Comparison of ENCODE assay signal across 24 mouse cellular contexts in the genomic region with DNA sequence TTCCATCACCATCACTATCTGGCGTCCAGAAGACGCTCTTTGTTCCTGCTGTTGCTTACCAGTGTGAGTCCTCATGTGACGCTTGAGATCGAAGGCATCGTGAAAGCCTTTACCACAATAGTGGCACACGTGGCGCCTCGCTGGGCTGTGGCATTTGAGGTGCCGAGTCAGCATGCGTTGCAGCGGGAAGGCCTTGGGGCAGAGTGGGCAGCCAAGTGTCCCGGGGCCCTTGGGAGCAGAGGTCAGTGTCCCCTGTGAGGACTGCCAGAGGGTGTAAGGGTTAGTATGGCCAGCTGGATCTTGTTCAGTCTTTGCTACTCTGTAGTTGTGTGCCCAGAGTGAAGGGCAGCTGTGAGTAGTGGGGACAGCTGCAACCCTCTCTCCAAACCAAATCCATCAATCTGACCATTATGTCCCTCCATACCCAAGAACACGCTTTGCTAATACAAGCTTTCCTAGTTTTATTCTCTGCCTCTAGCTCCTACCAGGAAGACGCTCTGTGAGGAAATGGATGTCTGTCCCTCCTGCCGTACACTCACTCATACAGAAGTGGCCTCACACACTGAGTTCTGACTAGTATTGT. TPM values are rescaled to one million over a fixed set of nuclear protein-coding genes. Genes with fewer than 3 reads are reported as not detected.
DNase-seq lines count a peak whose midpoint lies in the region; ATAC-seq and TF ChIP-seq lines count a peak whose summit lies in the region.
"Had no signal": no experiment of that assay in that cellular context is flagged by ENCODE, and none has a peak within 500 bp of the region (broad histone marks: within the 10 kb centered on the region; RNA-seq: fewer than 3 reads in every experiment).

No protein-coding gene starts in this region.

- 96% methylated on average over 15 of the region's 15 CpGs for WGBS in midbrain, embryonic 16.5 days
- WGBS in midbrain, embryonic 15.5 days, result 95% methylated on average over 15 of the region's 15 CpGs

- TF ChIP-seq CTCF in gastrocnemius, adult 2 months (IDR thresholded peaks at IDR 0.05), result no peak

- peak; percentile 68 for DNase-seq in gastrocnemius, adult 2 months
- no peak for DNase-seq in gastrocnemius, adult 8-10 months (ENCODE audit: low spot score in 2 of 2)
- peak; percentile 26 to 61 for DNase-seq in kidney, postnatal 4 days
- no peak for DNase-seq in embryo, embryonic 9.5 days (ENCODE audit: extremely low spot score)
- no peak for DNase-seq in embryo, embryonic 10.5 days (ENCODE audit: low spot score)
- DNase-seq: cerebellum, adult 8-10 months; heart, postnatal 4 days; lung, embryonic 14.5 days; right cerebral cortex, postnatal 25 days had no signal

- intact Hi-C loops in gastrocnemius, adult 2 months (cut with DNase I), result no loop called here

- peak overlapping the region; percentile 28 for H3K27ac ChIP-seq in gastrocnemius, adult 2 months
- H3K27ac ChIP-seq in midbrain, embryonic 16.5 days (ENCODE audit: low read length), result no peak overlapping the region
- H3K27ac ChIP-seq in midbrain, embryonic 15.5 days, result no peak overlapping the region
- H3K27ac ChIP-seq: embryonic facial prominence, embryonic 15.5 days; forebrain, embryonic 10.5 days; heart, embryonic 13.5 days; hindbrain, postnatal 0 days; limb, embryonic 15.5 days; midbrain, embryonic 10.5 days; neural tube, embryonic 13.5 days had no signal

- no peaks in the 10 kb centered on the region for H3K27me3 ChIP-seq in midbrain, embryonic 16.5 days (ENCODE audit: control insufficient read depth, insufficient read depth, low read depth, low read length)
- no peaks in the 10 kb centered on the region for H3K27me3 ChIP-seq in midbrain, embryonic 15.5 days (replicated peaks)
- H3K27me3 ChIP-seq: embryonic facial prominence, embryonic 15.5 days; heart, embryonic 13.5 days; limb, embryonic 15.5 days; neural tube, embryonic 13.5 days had no signal

- ATAC-seq in midbrain, embryonic 16.5 days, result no peak
- no peak for ATAC-seq in midbrain, embryonic 15.5 days (replicated peaks)
- ATAC-seq: hindbrain, postnatal 0 days had no signal

- H3K36me3 ChIP-seq in midbrain, embryonic 16.5 days (ENCODE audit: control insufficient read depth, insufficient read depth, low read length), result peaks cover 9% of the 10 kb centered on the region; the same call in 1 of the 2 replicates
- peaks cover 6% of the 10 kb centered on the region; the same call in 1 of the 2 replicates for H3K36me3 ChIP-seq in midbrain, embryonic 15.5 days (replicated peaks)

- H3K4me3 ChIP-seq in gastrocnemius, adult 2 months, result no peak overlapping the region
- H3K4me3 ChIP-seq in midbrain, embryonic 16.5 days (ENCODE audit: low read depth, low read length), result no peak overlapping the region
- H3K4me3 ChIP-seq in midbrain, embryonic 15.5 days, result no peak overlapping the region
- H3K4me3 ChIP-seq: heart, embryonic 13.5 days had no signal

- peaks cover 16% of the 10 kb centered on the region for H3K4me1 ChIP-seq in midbrain, embryonic 16.5 days (ENCODE audit: control insufficient read depth, insufficient read depth, low read length)
- peaks cover 23% of the 10 kb centered on the region for H3K4me1 ChIP-seq in midbrain, embryonic 15.5 days

- 0 out of 2 replicates have a peak overlapping the region, but pooled peaks have one; percentile 14 for H3K9ac ChIP-seq in midbrain, embryonic 16.5 days (ENCODE audit: low read depth, low read length)
- no peak overlapping the region for H3K9ac ChIP-seq in midbrain, embryonic 15.5 days
- H3K9ac ChIP-seq: embryonic facial prominence, embryonic 15.5 days; heart, embryonic 13.5 days; limb, embryonic 15.5 days; lung, embryonic 14.5 days had no signal

- H3K4me2 ChIP-seq in midbrain, embryonic 16.5 days (ENCODE audit: low read length), result no peak overlapping the region
- no peak overlapping the region for H3K4me2 ChIP-seq in midbrain, embryonic 15.5 days
- H3K4me2 ChIP-seq: embryonic facial prominence, embryonic 15.5 days; heart, embryonic 13.5 days; limb, embryonic 15.5 days; lung, embryonic 14.5 days; neural tube, embryonic 13.5 days had no signal

- H3K9me3 ChIP-seq in midbrain, embryonic 16.5 days (replicated peaks; ENCODE audit: control insufficient read depth, low read length, poor library complexity, severe bottlenecking), result no peaks in the 10 kb centered on the region
- no peaks in the 10 kb centered on the region for H3K9me3 ChIP-seq in midbrain, embryonic 15.5 days
- H3K9me3 ChIP-seq: embryonic facial prominence, embryonic 15.5 days; forebrain, embryonic 10.5 days; G1E; heart, embryonic 13.5 days; limb, embryonic 15.5 days; midbrain, embryonic 10.5 days; neural tube, embryonic 13.5 days had no signal

RNA-seq across cellular contexts. Expression of a gene that starts 1.2 kb away (rescaled TPM):
- not detected for total RNA-seq in gastrocnemius, adult 2 months (2021)
- not detected for total RNA-seq in gastrocnemius, adult 8-10 months (2022)
- not detected in 2 replicates for polyA plus RNA-seq in midbrain, embryonic 16.5 days (2015; fragmentation: Nextera tagmentation; extraction: Ambion mirVana)
- polyA plus RNA-seq in midbrain, embryonic 15.5 days (2015; fragmentation: Nextera tagmentation; extraction: Ambion mirVana), result not detected in 2 replicates
- total RNA-seq: G1E; heart, postnatal 4 days; hindbrain, postnatal 0 days; layer of hippocampus, postnatal 14 days; left cerebral cortex, postnatal 25 days had no signal
- polyA plus RNA-seq: cortical plate, adult 2 months; forebrain, embryonic 10.5 days; G1E; gonadal fat pad, adult 2 months; heart, embryonic 13.5 days; hindbrain, postnatal 0 days; large intestine, adult 2 months; midbrain, embryonic 10.5 days; neural tube, embryonic 13.5 days had no signal

RNA-seq across cellular contexts. Expression of a gene that starts 2.3 kb away (rescaled TPM):
- total RNA-seq in gastrocnemius, adult 2 months (2021), result 10 to 100 TPM; 29.8 to 31.5 TPM
- 10 to 100 TPM; 26.8 to 38.6 (median 31.1) TPM for total RNA-seq in gastrocnemius, adult 8-10 months (2022)
- polyA plus RNA-seq in midbrain, embryonic 16.5 days (2015; fragmentation: Nextera tagmentation; extraction: Ambion mirVana), result 436 and 442 TPM in 2 replicates
- 429 and 432 TPM in 2 replicates for polyA plus RNA-seq in midbrain, embryonic 15.5 days (2015; fragmentation: Nextera tagmentation; extraction: Ambion mirVana)

RNA-seq across cellular contexts. Expression of a gene that starts 2.6 kb away (rescaled TPM):
- total RNA-seq in gastrocnemius, adult 2 months (2021), result 10 to 100 TPM; 62.1 to 68.0 TPM
- total RNA-seq in gastrocnemius, adult 8-10 months (2022), result 10 to 100 TPM; 55.8 to 67.4 (median 62.3) TPM
- polyA plus RNA-seq in midbrain, embryonic 16.5 days (2015; fragmentation: Nextera tagmentation; extraction: Ambion mirVana), result 158 and 166 TPM in 2 replicates
- polyA plus RNA-seq in midbrain, embryonic 15.5 days (2015; fragmentation: Nextera tagmentation; extraction: Ambion mirVana), result 175 and 188 TPM in 2 replicates

RNA-seq across cellular contexts. Expression of a gene that starts 35.8 kb away (rescaled TPM):
- total RNA-seq in gastrocnemius, adult 2 months (2021), result 100 to 1,000 TPM; 178 to 186 TPM
- total RNA-seq in gastrocnemius, adult 8-10 months (2022), result 100 to 1,000 TPM; 164 to 196 (median 175) TPM
- polyA plus RNA-seq in midbrain, embryonic 16.5 days (2015; fragmentation: Nextera tagmentation; extraction: Ambion mirVana), result 64.8 and 65.3 TPM in 2 replicates
- polyA plus RNA-seq in midbrain, embryonic 15.5 days (2015; fragmentation: Nextera tagmentation; extraction: Ambion mirVana), result 69.8 and 81.5 TPM in 2 replicates

RNA-seq across cellular contexts. Expression of a gene that starts 45.5 kb away (rescaled TPM):
- under 1 TPM in 1 of 2 experiments, not detected in 1; 0.26 TPM for total RNA-seq in gastrocnemius, adult 2 months (2021)
- not detected for total RNA-seq in gastrocnemius, adult 8-10 months (2022)
- 0.51 and 1.3 TPM in 2 replicates for polyA plus RNA-seq in midbrain, embryonic 16.5 days (2015; fragmentation: Nextera tagmentation; extraction: Ambion mirVana)
- 1.3 and 1.5 TPM in 2 replicates for polyA plus RNA-seq in midbrain, embryonic 15.5 days (2015; fragmentation: Nextera tagmentation; extraction: Ambion mirVana)
- polyA plus RNA-seq: large intestine, adult 2 months had no signal

Comparison
In these comparisons a context has a peak if more than half of its experiments do, and no peak if none do; other contexts are left out.
1. DNase-seq: peak in gastrocnemius, adult 2 months (single experiment) and kidney, postnatal 4 days (2 of 2); none in gastrocnemius, adult 8-10 months (0 of 2), embryo, embryonic 9.5 days (single experiment) and embryo, embryonic 10.5 days (single experiment).